Mouse (Mus musculus) cerebellum, adult 2 months (tissue): ENCODE measurements at regions not wholly inside any gene's neighbourhood (a gene's known extent, or its start where the extent isn't known, plus 50 kb on each side); places are given as distances from the start of the nearest gene placed in this dataset.

Experiments used
- CTCF ChIP-seq: fragments of 200-500 bp; IDR thresholded peaks from 2 replicates; pipeline ENCODE4 v1.5.1; 2011; ENCODE audit warnings: low read depth, mild to moderate bottlenecking, control low read depth, low read length, moderate library complexity, borderline replicate concordance; ENCODE audit not compliant: insufficient read depth
- POLR2A ChIP-seq: fragments of 200-500 bp; IDR thresholded peaks from 2 replicates; pipeline ENCODE4 v1.6.1; 2011; ENCODE audit warnings: low read length, control low read depth, borderline replicate concordance; ENCODE audit not compliant: insufficient read depth

DNA sequence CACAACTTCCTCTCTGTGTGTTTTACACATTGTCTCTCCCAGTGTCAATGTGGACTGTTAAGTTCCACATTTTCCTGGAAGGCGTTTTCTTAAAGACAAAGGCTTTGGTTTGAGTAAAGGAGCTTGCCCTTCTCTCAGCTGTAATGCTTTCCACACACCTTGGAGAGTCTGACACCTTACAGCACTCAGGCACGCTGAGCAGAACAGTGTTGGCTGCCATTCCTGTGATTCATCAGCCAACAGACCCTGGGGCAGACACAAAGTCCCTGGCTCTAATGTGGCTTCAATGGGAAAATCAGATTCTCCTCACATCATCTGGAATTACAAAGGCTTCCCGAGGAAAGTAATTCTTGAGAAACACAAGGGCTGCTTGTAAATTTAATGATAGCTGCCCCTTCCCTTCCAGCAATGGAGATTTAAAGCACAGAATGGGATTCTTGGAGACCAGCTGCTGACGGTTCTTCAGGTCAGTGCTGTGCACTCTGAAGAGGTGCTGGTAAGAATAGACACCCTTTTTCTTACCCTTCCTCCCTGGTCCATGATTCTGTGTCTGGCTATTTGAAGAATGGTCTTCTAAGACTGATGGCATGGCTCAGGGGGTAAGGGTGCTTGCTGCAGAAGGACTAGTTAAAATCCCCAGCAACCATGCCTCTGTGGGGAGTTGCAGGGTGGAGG, 468.4 kb upstream of the Nr2f2 start:
- TF ChIP-seq CTCF: no peak
- no peak for TF ChIP-seq POLR2A
